Mouse (Mus musculus): ENCODE data around the gene Rplp1. TPM values are rescaled to one million over a fixed set of nuclear protein-coding genes. Genes with fewer than 3 reads are reported as not detected.
A peak's percentile ranks its signal among the peaks of the same experiment; 100 is the strongest.

Rplp1 gene
- total RNA-seq, 2 experiments from 2014 or later, result 1,715 to 1,777 TPM

- no peak for DNase-seq
- intact Hi-C loops (cut with DNase I), result loop anchor here (2.0 kb wide), 1 partner anchor 31 kb away; the partner anchor contains the start of gene Kif23
Observed at GRCm38 (mm10) chr9:61915393-61916005, 1.2 kb upstream of the Rplp1 start.

GRCm38 (mm10) chr9:61914917-61915300, 567 bp upstream of the Rplp1 start:
- DNase-seq, result no peak
- intact Hi-C loops (cut with DNase I), result loop anchor here (2.0 kb wide), 1 partner anchor 32 kb away; the partner anchor contains the start of gene Kif23

- intact Hi-C loops (cut with DNase I), result no loop called here
- no peak for DNase-seq
Observed at GRCm38 (mm10) chr9:61911300-61912128, 2.8 kb downstream of the Rplp1 start.

GRCm38 (mm10) chr9:61910526-61911256, 3.7 kb downstream of the Rplp1 start:
- intact Hi-C loops (cut with DNase I), result no loop called here
- DNase-seq, result no peak

- no peak for DNase-seq
- intact Hi-C loops (cut with DNase I), result no loop called here
Observed at GRCm38 (mm10) chr9:61909633-61910032, 4.7 kb downstream of the Rplp1 start.

GRCm38 (mm10) chr9:61908832-61909407, 5.4 kb downstream of the Rplp1 start:
- intact Hi-C loops (cut with DNase I), result no loop called here
- no peak for DNase-seq

- intact Hi-C loops (cut with DNase I), result no loop called here
- DNase-seq, result no peak
Observed at GRCm38 (mm10) chr9:61908341-61908740, 6.0 kb downstream of the Rplp1 start.

GRCm38 (mm10) chr9:61907621-61908295, 6.6 kb downstream of the Rplp1 start:
- intact Hi-C loops (cut with DNase I), result no loop called here
- no peak for DNase-seq

GRCm38 (mm10) chr9:61906912-61907311, 7.4 kb downstream of the Rplp1 start:
- intact Hi-C loops (cut with DNase I), result no loop called here
- peak; percentile 31 to 59 for DNase-seq

- intact Hi-C loops (cut with DNase I), result no loop called here
- DNase-seq, result no peak
Observed at GRCm38 (mm10) chr9:61905576-61905975, 8.8 kb downstream of the Rplp1 start.

- intact Hi-C loops (cut with DNase I), result no loop called here
- no peak for DNase-seq
Observed at GRCm38 (mm10) chr9:61904201-61904600, 10.1 kb downstream of the Rplp1 start.

GRCm38 (mm10) chr9:61902445-61902844, 11.9 kb downstream of the Rplp1 start:
- intact Hi-C loops (cut with DNase I), result no loop called here
- DNase-seq, result no peak

- DNase-seq, result no peak
- intact Hi-C loops (cut with DNase I), result no loop called here
Observed at GRCm38 (mm10) chr9:61901574-61901973, 12.8 kb downstream of the Rplp1 start.

- DNase-seq, result peak; percentile 82 to 89
- intact Hi-C loops (cut with DNase I), result loop anchor here (1.0 to 10.0 kb wide), 4 partner anchors 68 to 1005 kb away; no protein-coding TSS in a partner anchor
Observed at GRCm38 (mm10) chr9:61899804-61900203, 14.5 kb downstream of the Rplp1 start.

- peak; percentile 87 to 91 for DNase-seq
- intact Hi-C loops (cut with DNase I), result loop anchor here (5.0 to 10.0 kb wide), 3 partner anchors 66 to 854 kb away; no protein-coding TSS in a partner anchor
Observed at GRCm38 (mm10) chr9:61898401-61898800, 15.9 kb downstream of the Rplp1 start.

GRCm38 (mm10) chr9:61895014-61895413, 19.3 kb downstream of the Rplp1 start:
- intact Hi-C loops (cut with DNase I), result loop anchor here (5.0 to 10.0 kb wide), 3 partner anchors 63 to 850 kb away; no protein-coding TSS in a partner anchor
- DNase-seq, result no peak

GRCm38 (mm10) chr9:61889855-61890254, 24.5 kb downstream of the Rplp1 start:
- DNase-seq, result peak; percentile 78 to 79
- intact Hi-C loops (cut with DNase I), result loop anchor here (10.0 kb wide), 1 partner anchor 845 kb away; no protein-coding TSS in a partner anchor

GRCm38 (mm10) chr9:61887661-61888379, 26.5 kb downstream of the Rplp1 start:
- no peak for DNase-seq
- intact Hi-C loops (cut with DNase I), result no loop called here

GRCm38 (mm10) chr9:61885964-61886363, 28.4 kb downstream of the Rplp1 start:
- intact Hi-C loops (cut with DNase I), result no loop called here
- no peak for DNase-seq
